Mouse (Mus musculus): Measurements from ENCODE around the gene Aars2. TPM values are rescaled to one million over a fixed set of nuclear protein-coding genes. Genes with fewer than 3 reads are reported as not detected.

Gene Aars2
- total RNA-seq, 2 experiments from 2014 or later = 18.4 to 19.0 TPM

- no peak for DNase-seq (ENCODE audit: low spot score in 2 of 2)
Observed at GRCm38 (mm10) chr17:45539664-45540063, 33.0 kb downstream of the Aars2 start.

GRCm38 (mm10) chr17:45542129-45542528, 35.5 kb downstream of the Aars2 start:
- DNase-seq (ENCODE audit: low spot score in 2 of 2) = no peak

- no peak for DNase-seq (ENCODE audit: low spot score in 2 of 2)
Observed at GRCm38 (mm10) chr17:45542705-45543104, 36.1 kb downstream of the Aars2 start.

- DNase-seq (ENCODE audit: low spot score in 2 of 2) = no peak
Observed at GRCm38 (mm10) chr17:45543115-45543514, 36.5 kb downstream of the Aars2 start.

- DNase-seq (ENCODE audit: low spot score in 2 of 2) = no peak
Observed at GRCm38 (mm10) chr17:45544001-45544872, 37.6 kb downstream of the Aars2 start.

GRCm38 (mm10) chr17:45544873-45545277, 38.2 kb downstream of the Aars2 start:
- no peak for DNase-seq (ENCODE audit: low spot score in 2 of 2)

GRCm38 (mm10) chr17:45545278-45545961, 38.8 kb downstream of the Aars2 start:
- no peak for DNase-seq (ENCODE audit: low spot score in 2 of 2)

- no peak for DNase-seq (ENCODE audit: low spot score in 2 of 2)
Observed at GRCm38 (mm10) chr17:45546941-45547340, 40.3 kb downstream of the Aars2 start.

- no peak for DNase-seq (ENCODE audit: low spot score in 2 of 2)
Observed at GRCm38 (mm10) chr17:45547461-45548190, 41.0 kb downstream of the Aars2 start.

GRCm38 (mm10) chr17:45548541-45549512, 42.2 kb downstream of the Aars2 start:
- DNase-seq (ENCODE audit: low spot score in 2 of 2) = no peak

- no peak for DNase-seq (ENCODE audit: low spot score in 2 of 2)
Observed at GRCm38 (mm10) chr17:45549617-45550181, 43.1 kb downstream of the Aars2 start, which contains the start of gene Tmem151b. Gene Tmem151b, minus strand, starts transcription at chr17:45549677.

- DNase-seq (ENCODE audit: low spot score in 2 of 2) = no peak
Observed at GRCm38 (mm10) chr17:45550253-45550652, 43.6 kb downstream of the Aars2 start.

GRCm38 (mm10) chr17:45551249-45551796, 44.7 kb downstream of the Aars2 start:
- no peak for DNase-seq (ENCODE audit: low spot score in 2 of 2)

GRCm38 (mm10) chr17:45551816-45552451, 45.3 kb downstream of the Aars2 start:
- peak in 1 of 2 experiments; percentile 56 for DNase-seq (ENCODE audit: low spot score in 2 of 2)

GRCm38 (mm10) chr17:45553065-45553464, 46.4 kb downstream of the Aars2 start:
- no peak for DNase-seq (ENCODE audit: low spot score in 2 of 2)

GRCm38 (mm10) chr17:45554420-45554819, 47.8 kb downstream of the Aars2 start:
- DNase-seq (ENCODE audit: low spot score in 2 of 2) = no peak

GRCm38 (mm10) chr17:45555452-45556106, 48.9 kb downstream of the Aars2 start, which contains the start of gene Nfkbie:
Gene Nfkbie, plus strand, starts transcription at chr17:45555703.
- DNase-seq (ENCODE audit: low spot score in 2 of 2) = peak; percentile 86 to 92

- DNase-seq (ENCODE audit: low spot score in 2 of 2) = no peak
Observed at GRCm38 (mm10) chr17:45556107-45556489, 49.5 kb downstream of the Aars2 start.

Measured in adrenal gland, postnatal 4 days (tissue).